Mouse (Mus musculus) urinary bladder, postnatal 25 days (tissue): ENCODE results near the gene Hsf3.
"Not testable (repeated sequence)": the region's sequence is repeated elsewhere in the genome, so short reads cannot be mapped to it uniquely, and the experiment has no call there.

Source experiments
- DNase-seq: peaks from one replicate; pipeline ENCODE4 v3.0.0; 2022; ENCODE audit warnings: low spot score

The Hsf3 gene

GRCm38 (mm10) chrX:96456201-96456963, at the start of gene Hsf3:
Gene Hsf3, minus strand, starts transcription at chrX:96456294.
- no peak for DNase-seq

- no peak for DNase-seq
These were observed 45.5 kb upstream of the Hsf3 start for GRCm38 (mm10) chrX:96501580-96501979.

- no peak for DNase-seq
These were observed 945 bp downstream of the Hsf3 start, which contains the start of gene Heph for GRCm38 (mm10) chrX:96455149-96455548. Gene Heph, plus strand, starts transcription at chrX:96455359.

GRCm38 (mm10) chrX:96419383-96419782, 36.7 kb downstream of the Hsf3 start:
- no peak for DNase-seq

- DNase-seq, result no peak
These were observed 38.4 kb downstream of the Hsf3 start for GRCm38 (mm10) chrX:96417733-96418132.

GRCm38 (mm10) chrX:96416970-96417369, 39.1 kb downstream of the Hsf3 start:
- no peak for DNase-seq

GRCm38 (mm10) chrX:96415351-96415750, 40.7 kb downstream of the Hsf3 start:
- DNase-seq, result not testable (repeated sequence)

- DNase-seq, result no peak
These were observed 117.0 kb downstream of the Hsf3 start for GRCm38 (mm10) chrX:96339108-96339507.

GRCm38 (mm10) chrX:96329764-96330163, 126.3 kb downstream of the Hsf3 start:
- no peak for DNase-seq

GRCm38 (mm10) chrX:96293338-96293737, 162.8 kb downstream of the Hsf3 start, which contains the start of gene Vsig4:
Gene Vsig4, minus strand, starts transcription at chrX:96293438.
- DNase-seq, result no peak

- no peak for DNase-seq
These were observed 199.6 kb downstream of the Hsf3 start for GRCm38 (mm10) chrX:96256509-96256908.
